ENCODE assay signal across 8 mouse cellular contexts in the genomic region with DNA sequence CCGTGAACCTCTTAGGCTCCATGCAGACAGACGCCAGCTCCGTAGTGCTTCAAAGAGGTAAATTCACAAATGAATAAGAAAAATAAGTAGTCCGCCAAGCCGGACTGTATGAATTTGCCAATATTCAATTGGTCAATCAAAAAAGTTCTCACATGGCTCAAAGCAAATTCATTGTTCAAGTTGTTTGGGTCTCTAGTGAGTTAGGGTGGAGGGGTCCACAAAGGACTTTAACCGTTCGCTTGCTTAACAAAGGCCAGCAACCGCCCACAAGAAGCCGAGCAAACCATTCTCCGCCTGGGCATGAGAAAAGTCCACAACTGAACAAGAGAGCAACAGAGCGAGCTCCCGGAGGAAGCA. TPM values are rescaled to one million over a fixed set of nuclear protein-coding genes. Genes with fewer than 3 reads are reported as not detected.
A peak's percentile ranks its signal among the peaks of the same experiment; 100 is the strongest.
DNase-seq lines count a peak whose midpoint lies in the region; ATAC-seq and TF ChIP-seq lines count a peak whose summit lies in the region.

No protein-coding gene starts in this region.

- in situ Hi-C loops in ES-E14 (cut with MboI; ENCODE audit: low sequenced_read_pairs in 2 of 2, unreplicated experiment in 2 of 2): loop anchor here in 1 of 2 experiments (10.0 kb wide), 1 partner anchor 205 kb away; no protein-coding TSS in a partner anchor

- peak overlapping the region; percentile 49; the same call in 1 of the 2 replicates for H3K27ac ChIP-seq in heart, embryonic 12.5 days (ENCODE audit: poor library complexity, severe bottlenecking)
- H3K27ac ChIP-seq in ES-E14 (ENCODE audit: insufficient read depth, low read depth, low read length, poor library complexity, severe bottlenecking): no peak overlapping the region
- peak overlapping the region; percentile 50; the same call in 1 of the 2 replicates for H3K27ac ChIP-seq in forebrain, postnatal 0 days (ENCODE audit: low read depth, low read length)
- no peak overlapping the region; the same call in 1 of the 2 replicates for H3K27ac ChIP-seq in liver, postnatal 0 days (ENCODE audit: low read depth)

- TF ChIP-seq CTCF in forebrain, postnatal 0 days (IDR thresholded peaks at IDR 0.05; ENCODE audit: low read depth): no peak
- TF ChIP-seq CTCF in liver, postnatal 0 days (IDR thresholded peaks at IDR 0.05; ENCODE audit: low read depth): no peak

- peak overlapping the region; percentile 81 for H3K9ac ChIP-seq in heart, embryonic 12.5 days
- H3K9ac ChIP-seq in ES-E14 (ENCODE audit: insufficient read depth, low read depth, low read length, poor library complexity, severe bottlenecking): peak overlapping the region; percentile 66
- peak overlapping the region; percentile 71 for H3K9ac ChIP-seq in forebrain, postnatal 0 days
- H3K9ac ChIP-seq in liver, postnatal 0 days (replicated peaks): peak overlapping the region; percentile 59

- no peak for TF ChIP-seq EP300 in liver, postnatal 0 days (IDR thresholded peaks at IDR 0.05; ENCODE audit: low read depth)

- H3K9me3 ChIP-seq in heart, embryonic 12.5 days (replicated peaks): no peaks in the 10 kb centered on the region
- H3K9me3 ChIP-seq in ES-E14 (ENCODE audit: control insufficient read depth, insufficient read depth, low read depth, low read length): no peaks in the 10 kb centered on the region
- no peaks in the 10 kb centered on the region for H3K9me3 ChIP-seq in forebrain, postnatal 0 days (ENCODE audit: low read length)
- H3K9me3 ChIP-seq in liver, postnatal 0 days (ENCODE audit: low read length): no peaks in the 10 kb centered on the region

- no peak for DNase-seq in heart, adult 18-20 months
- DNase-seq in ES-E14 (ENCODE audit: low read depth, low spot score): no peak
- DNase-seq in forebrain, postnatal 0 days: no peak
- DNase-seq in liver, postnatal 0 days: no peak
- no peak for DNase-seq in adrenal gland, adult 18-20 months (ENCODE audit: low spot score in 2 of 2)
- no peak for DNase-seq in adrenal gland, postnatal 10 days
- DNase-seq in testis, postnatal 10 days (ENCODE audit: low spot score): no peak

- H3K4me1 ChIP-seq in heart, embryonic 12.5 days (replicated peaks): peaks cover 7% of the 10 kb centered on the region
- H3K4me1 ChIP-seq in ES-E14 (ENCODE audit: control insufficient read depth in 2 of 2, insufficient read depth in 2 of 2, low read length in 2 of 2, poor library complexity in 1 of 2): peaks cover 2% of the 10 kb centered on the region in 2 experiments; a peak in 1 of 4 replicates
- H3K4me1 ChIP-seq in forebrain, postnatal 0 days (ENCODE audit: insufficient read depth): no peaks in the 10 kb centered on the region; the same call in 1 of the 2 replicates
- H3K4me1 ChIP-seq in liver, postnatal 0 days (ENCODE audit: insufficient read depth): peaks cover 14% of the 10 kb centered on the region

- H3K36me3 ChIP-seq in heart, embryonic 12.5 days: no peaks in the 10 kb centered on the region
- H3K36me3 ChIP-seq in ES-E14 (ENCODE audit: control insufficient read depth, insufficient read depth, low read length, poor library complexity, severe bottlenecking): no peaks in the 10 kb centered on the region
- no peaks in the 10 kb centered on the region for H3K36me3 ChIP-seq in forebrain, postnatal 0 days (ENCODE audit: insufficient read depth)
- H3K36me3 ChIP-seq in liver, postnatal 0 days (replicated peaks; ENCODE audit: insufficient read depth, low read length): no peaks in the 10 kb centered on the region

- no peak for ATAC-seq in heart, embryonic 12.5 days (ENCODE audit: insufficient number of reproducible peaks, low FRiP score)
- ATAC-seq in forebrain, postnatal 0 days: no peak; the same call in 1 of the 2 replicates
- no peak for ATAC-seq in liver, postnatal 0 days

- H3K4me2 ChIP-seq in heart, embryonic 12.5 days: peak overlapping the region; percentile 95
- peak overlapping the region; percentile 98 for H3K4me2 ChIP-seq in forebrain, postnatal 0 days (ENCODE audit: low read depth)
- peak overlapping the region; percentile 76 for H3K4me2 ChIP-seq in liver, postnatal 0 days (ENCODE audit: low read depth, low read length)

- WGBS in heart, embryonic 12.5 days: 10% methylated on average over 12 of the region's 12 CpGs
- under 1% methylated on average over 12 of the region's 12 CpGs for WGBS in forebrain, postnatal 0 days
- WGBS in liver, postnatal 0 days (ENCODE audit: insufficient replicate concordance): 15% methylated on average over 12 of the region's 12 CpGs

- H3K4me3 ChIP-seq in heart, embryonic 12.5 days: peak overlapping the region; percentile 58
- H3K4me3 ChIP-seq in ES-E14 (ENCODE audit: insufficient read depth in 1 of 2, low read depth in 1 of 2, low read length in 2 of 2, poor library complexity in 1 of 2, severe bottlenecking in 1 of 2): peak overlapping the region; percentile 71 to 75
- H3K4me3 ChIP-seq in forebrain, postnatal 0 days (ENCODE audit: low read depth, low read length): peak overlapping the region; percentile 73
- H3K4me3 ChIP-seq in liver, postnatal 0 days (ENCODE audit: low read depth, low read length): peak overlapping the region; percentile 55

- peaks cover 12% of the 10 kb centered on the region for H3K27me3 ChIP-seq in heart, embryonic 12.5 days (replicated peaks)
- no peaks in the 10 kb centered on the region for H3K27me3 ChIP-seq in forebrain, postnatal 0 days (ENCODE audit: insufficient read depth, low read length)
- H3K27me3 ChIP-seq in liver, postnatal 0 days (ENCODE audit: insufficient read depth, low read length): 0 out of 2 replicates have a peak, but pooled peaks cover 8% of the 10 kb centered on the region

TF ChIP-seq in ES-E14, 5 proteins besides CTCF, POLR2A, EP300 and RAD21:
- no peak for TF ChIP-seq MAFK (IDR thresholded peaks at IDR 0.05; ENCODE audit: insufficient read depth, low read depth, low read length)
- TF ChIP-seq ZC3H11A (IDR thresholded peaks at IDR 0.05; ENCODE audit: borderline replicate concordance, low read depth, low read length): no peak
- TF ChIP-seq HCFC1 (IDR thresholded peaks at IDR 0.05; ENCODE audit: borderline replicate concordance, insufficient read depth, low read length): no peak
- TF ChIP-seq CHD2 (IDR thresholded peaks at IDR 0.05; ENCODE audit: low read depth, low read length): no peak
- no peak for TF ChIP-seq ZNF384 (IDR thresholded peaks at IDR 0.05; ENCODE audit: low read depth, low read length)

RNA-seq across cellular contexts. Expression of gene Prom1, which starts 1.7 kb away (rescaled TPM):
- polyA plus RNA-seq in heart, embryonic 12.5 days (2016; fragmentation: Nextera tagmentation; extraction: Ambion mirVana): 15.8 and 18.2 TPM in 2 replicates
- 10 to 100 TPM in 1 of 2 experiments, 1 to 10 TPM in 1; 8.7 to 11.5 TPM for total RNA-seq in heart, adult 18-20 months (2021)
- 12.7 and 13.7 TPM in 2 replicates for total RNA-seq in ES-E14 (2012; rRNA removed)
- 12.5 and 18.1 TPM in 2 replicates for total RNA-seq in forebrain, postnatal 0 days (2014; rRNA removed)
- 14.4 and 15.4 TPM in 2 replicates for polyA plus RNA-seq in forebrain, postnatal 0 days (2015; fragmentation: Nextera tagmentation; extraction: Ambion mirVana)
- polyA plus RNA-seq in liver, postnatal 0 days (2015; fragmentation: Nextera tagmentation; extraction: Ambion mirVana): 9.4 and 9.7 TPM in 2 replicates
- total RNA-seq in adrenal gland, adult 18-20 months (2021): 1 to 10 TPM; 2.5 to 3.3 TPM
- total RNA-seq in adrenal gland, postnatal 10 days (2021): 10 to 100 TPM; 16.4 to 19.4 TPM

Comparison
In these comparisons a context has a peak if more than half of its experiments do, and no peak if none do; other contexts are left out.
1. H3K27ac ChIP-seq: peak in heart, embryonic 12.5 days (single experiment) and forebrain, postnatal 0 days (single experiment); none in ES-E14 (single experiment) and liver, postnatal 0 days (single experiment).
2. Peak in every context shown above with its lines, with median percentiles within 50 percentile points of each other: H3K4me2 ChIP-seq, H3K4me3 ChIP-seq and H3K9ac ChIP-seq.